Mouse (Mus musculus): ENCODE measurements around the gene Dlg5. TPM values are rescaled to one million over a fixed set of nuclear protein-coding genes. Genes with fewer than 3 reads are reported as not detected.

Gene Dlg5
- polyA plus RNA-seq, 1 experiment from 2014 or later = 33.6 TPM

DNA sequence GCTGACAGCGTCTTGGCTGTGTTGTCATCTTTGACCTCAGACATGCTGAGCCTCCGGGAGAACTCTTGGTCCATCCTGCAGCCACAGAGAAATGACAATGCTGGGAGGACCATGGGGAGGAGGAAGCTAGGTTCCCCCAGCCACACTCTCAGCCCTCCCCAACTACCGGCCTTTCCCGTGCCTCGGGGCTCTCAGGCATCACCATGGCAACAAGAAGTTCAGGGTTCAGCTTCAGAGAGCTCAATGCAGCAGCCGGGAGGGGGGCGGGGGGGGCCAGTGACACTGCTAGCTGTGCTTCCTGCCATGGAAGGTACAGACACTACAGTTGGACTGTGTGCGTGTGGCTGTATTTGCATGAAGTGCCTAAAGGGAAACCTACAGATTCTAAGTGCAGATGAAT lies 101.3 kb downstream of the Dlg5 start:
- Histone ChIP-seq H3K4me2 (replicated peaks; ENCODE audit: low read depth, low read length) (no peak overlapping the region), H3K27me3 (ENCODE audit: control insufficient read depth, insufficient read depth, low read length) (no peaks in the 10 kb centered on the region), H3K36me3 (ENCODE audit: control insufficient read depth, insufficient read depth, low read length) (peaks cover 58% of the 10 kb centered on the region), H3K4me3 (ENCODE audit: low read depth, low read length) (no peak overlapping the region), H3K4me1 (ENCODE audit: control insufficient read depth, insufficient read depth, low read length) (no peaks in the 10 kb centered on the region), H3K27ac (ENCODE audit: low read length) (no peak overlapping the region), H3K9ac (replicated peaks; ENCODE audit: low read depth, low read length) (no peak overlapping the region), H3K9me3 (ENCODE audit: control insufficient read depth, low read depth, low read length) (no peaks in the 10 kb centered on the region)
- no peak for ATAC-seq (ENCODE audit: insufficient number of reproducible peaks, insufficient read depth, low FRiP score, low read depth)
- 42% methylated on average over 8 of the region's 8 CpGs for WGBS

DNA sequence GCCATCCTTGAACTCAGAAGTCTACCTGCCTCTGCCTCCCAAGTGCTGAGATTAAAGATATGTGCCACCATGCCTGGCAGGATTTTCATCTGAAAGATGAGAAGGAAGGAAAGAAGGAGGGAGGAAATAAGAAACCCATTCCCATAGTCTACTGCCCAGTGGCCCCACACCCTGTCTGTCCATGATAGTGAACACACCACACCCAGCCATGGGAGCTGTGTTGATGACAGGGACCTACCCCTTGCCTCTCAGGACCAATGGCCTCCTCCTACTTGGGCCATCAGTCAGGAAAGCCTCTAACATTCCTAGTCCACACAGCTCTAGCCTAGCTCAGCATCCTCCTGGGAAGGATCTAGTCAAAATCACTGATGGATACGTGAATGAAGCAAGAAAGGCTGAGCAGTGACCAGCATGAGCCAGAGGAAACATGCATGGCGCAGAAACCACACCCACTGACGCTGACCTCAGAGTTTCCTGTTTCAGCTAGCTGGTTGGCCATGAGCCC lies 102.7 kb downstream of the Dlg5 start:
- 88% methylated on average over 3 of the region's 3 CpGs for WGBS

DNA sequence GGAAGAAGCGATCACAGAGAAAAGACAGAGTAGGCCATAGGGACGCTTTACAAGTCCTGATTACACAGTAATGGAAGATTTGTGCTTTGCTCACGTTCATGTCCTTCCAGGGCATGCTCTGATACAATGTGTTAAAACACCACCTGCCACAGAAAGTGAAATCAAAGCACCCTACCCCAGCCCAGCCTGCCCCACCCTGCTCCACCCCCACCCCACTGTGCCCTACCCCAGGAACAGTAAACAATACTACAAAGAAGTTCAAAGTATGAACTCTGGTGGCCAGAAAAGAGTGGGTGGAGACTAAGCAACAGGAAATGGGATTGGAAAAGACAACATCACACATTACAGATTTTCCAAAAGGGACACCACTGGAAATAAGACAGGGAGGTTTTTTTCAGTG lies 104.0 kb downstream of the Dlg5 start:
- Histone ChIP-seq H3K4me2 (replicated peaks; ENCODE audit: low read depth, low read length) (no peak overlapping the region), H3K4me1 (ENCODE audit: control insufficient read depth, insufficient read depth, low read length) (no peaks in the 10 kb centered on the region), H3K9ac (replicated peaks; ENCODE audit: low read depth, low read length) (no peak overlapping the region), H3K27ac (ENCODE audit: low read length) (peak overlapping the region; percentile 15; the same call in 1 of the 2 replicates), H3K4me3 (ENCODE audit: low read depth, low read length) (no peak overlapping the region), H3K27me3 (ENCODE audit: control insufficient read depth, insufficient read depth, low read length) (no peaks in the 10 kb centered on the region), H3K36me3 (ENCODE audit: control insufficient read depth, insufficient read depth, low read length) (peaks cover 58% of the 10 kb centered on the region), H3K9me3 (ENCODE audit: control insufficient read depth, low read depth, low read length) (no peaks in the 10 kb centered on the region)
- 74% methylated on average over 3 of the region's 3 CpGs for WGBS
- no peak for ATAC-seq (ENCODE audit: insufficient number of reproducible peaks, insufficient read depth, low FRiP score, low read depth)

More for the DNA sequence above, 102.7 kb downstream of the Dlg5 start:
- peaks cover 58% of the 10 kb centered on the region for H3K36me3 ChIP-seq (ENCODE audit: control insufficient read depth, insufficient read depth, low read length)
- H3K27me3 ChIP-seq (ENCODE audit: control insufficient read depth, insufficient read depth, low read length) = no peaks in the 10 kb centered on the region
- no peak overlapping the region for H3K4me3 ChIP-seq (ENCODE audit: low read depth, low read length)
- H3K9ac ChIP-seq (replicated peaks; ENCODE audit: low read depth, low read length) = no peak overlapping the region
- no peak; the same call in 1 of the 2 replicates for ATAC-seq (ENCODE audit: insufficient number of reproducible peaks, insufficient read depth, low FRiP score, low read depth)
- H3K4me2 ChIP-seq (replicated peaks; ENCODE audit: low read depth, low read length) = no peak overlapping the region
- no peak overlapping the region for H3K27ac ChIP-seq (ENCODE audit: low read length)
- H3K9me3 ChIP-seq (ENCODE audit: control insufficient read depth, low read depth, low read length) = no peaks in the 10 kb centered on the region
- H3K4me1 ChIP-seq (ENCODE audit: control insufficient read depth, insufficient read depth, low read length) = no peaks in the 10 kb centered on the region

GRCm38 (mm10) chr14:24140297-24140812 lies 105.4 kb downstream of the Dlg5 start:
- H3K9ac ChIP-seq (replicated peaks; ENCODE audit: low read depth, low read length) = no peak overlapping the region
- no peak overlapping the region for H3K4me2 ChIP-seq (replicated peaks; ENCODE audit: low read depth, low read length)
- H3K36me3 ChIP-seq (ENCODE audit: control insufficient read depth, insufficient read depth, low read length) = peaks cover 58% of the 10 kb centered on the region
- no peaks in the 10 kb centered on the region for H3K27me3 ChIP-seq (ENCODE audit: control insufficient read depth, insufficient read depth, low read length)
- H3K9me3 ChIP-seq (ENCODE audit: control insufficient read depth, low read depth, low read length) = no peaks in the 10 kb centered on the region
- 69% methylated on average over 8 of the region's 8 CpGs for WGBS
- no peak overlapping the region for H3K27ac ChIP-seq (ENCODE audit: low read length)
- ATAC-seq (ENCODE audit: insufficient number of reproducible peaks, insufficient read depth, low FRiP score, low read depth) = no peak; the same call in 1 of the 2 replicates
- H3K4me1 ChIP-seq (ENCODE audit: control insufficient read depth, insufficient read depth, low read length) = no peaks in the 10 kb centered on the region
- no peak overlapping the region for H3K4me3 ChIP-seq (ENCODE audit: low read depth, low read length)

GRCm38 (mm10) chr14:24136908-24137307 lies 108.8 kb downstream of the Dlg5 start:
- no peak overlapping the region for H3K4me2 ChIP-seq (replicated peaks; ENCODE audit: low read depth, low read length)
- H3K4me3 ChIP-seq (ENCODE audit: low read depth, low read length) = no peak overlapping the region
- H3K9me3 ChIP-seq (ENCODE audit: control insufficient read depth, low read depth, low read length) = no peaks in the 10 kb centered on the region
- WGBS = 93% methylated on average over 11 of the region's 11 CpGs
- ATAC-seq (ENCODE audit: insufficient number of reproducible peaks, insufficient read depth, low FRiP score, low read depth) = no peak
- peaks cover 40% of the 10 kb centered on the region for H3K36me3 ChIP-seq (ENCODE audit: control insufficient read depth, insufficient read depth, low read length)
- H3K27ac ChIP-seq (ENCODE audit: low read length) = no peak overlapping the region
- H3K4me1 ChIP-seq (ENCODE audit: control insufficient read depth, insufficient read depth, low read length) = no peaks in the 10 kb centered on the region
- no peak overlapping the region for H3K9ac ChIP-seq (replicated peaks; ENCODE audit: low read depth, low read length)
- no peaks in the 10 kb centered on the region for H3K27me3 ChIP-seq (ENCODE audit: control insufficient read depth, insufficient read depth, low read length)

GRCm38 (mm10) chr14:24134623-24135290 lies 111.0 kb downstream of the Dlg5 start:
- 69% methylated on average over 7 of the region's 7 CpGs for WGBS
- Histone ChIP-seq H3K4me1 (ENCODE audit: control insufficient read depth, insufficient read depth, low read length) (no peaks in the 10 kb centered on the region), H3K9ac (replicated peaks; ENCODE audit: low read depth, low read length) (no peak overlapping the region), H3K9me3 (ENCODE audit: control insufficient read depth, low read depth, low read length) (no peaks in the 10 kb centered on the region), H3K36me3 (ENCODE audit: control insufficient read depth, insufficient read depth, low read length) (peaks cover 33% of the 10 kb centered on the region), H3K4me2 (replicated peaks; ENCODE audit: low read depth, low read length) (no peak overlapping the region), H3K27ac (ENCODE audit: low read length) (no peak overlapping the region), H3K4me3 (ENCODE audit: low read depth, low read length) (no peak overlapping the region), H3K27me3 (ENCODE audit: control insufficient read depth, insufficient read depth, low read length) (no peaks in the 10 kb centered on the region)
- no peak for ATAC-seq (ENCODE audit: insufficient number of reproducible peaks, insufficient read depth, low FRiP score, low read depth)

GRCm38 (mm10) chr14:24133801-24134200 lies 111.9 kb downstream of the Dlg5 start:
- ATAC-seq (ENCODE audit: insufficient number of reproducible peaks, insufficient read depth, low FRiP score, low read depth) = no peak

GRCm38 (mm10) chr14:24132092-24132491 lies 113.6 kb downstream of the Dlg5 start:
- Histone ChIP-seq H3K36me3 (ENCODE audit: control insufficient read depth, insufficient read depth, low read length) (peaks cover 10% of the 10 kb centered on the region), H3K4me2 (replicated peaks; ENCODE audit: low read depth, low read length) (no peak overlapping the region), H3K9ac (replicated peaks; ENCODE audit: low read depth, low read length) (no peak overlapping the region), H3K9me3 (ENCODE audit: control insufficient read depth, low read depth, low read length) (no peaks in the 10 kb centered on the region), H3K27ac (ENCODE audit: low read length) (no peak overlapping the region), H3K4me1 (ENCODE audit: control insufficient read depth, insufficient read depth, low read length) (no peaks in the 10 kb centered on the region), H3K4me3 (ENCODE audit: low read depth, low read length) (no peak overlapping the region), H3K27me3 (ENCODE audit: control insufficient read depth, insufficient read depth, low read length) (no peaks in the 10 kb centered on the region)
- no peak for ATAC-seq (ENCODE audit: insufficient number of reproducible peaks, insufficient read depth, low FRiP score, low read depth)
- WGBS = 29% methylated on average over 4 of the region's 4 CpGs

More at GRCm38 (mm10) chr14:24133801-24134200, 111.9 kb downstream of the Dlg5 start:
- H3K36me3 ChIP-seq (ENCODE audit: control insufficient read depth, insufficient read depth, low read length) = peaks cover 26% of the 10 kb centered on the region
- H3K27ac ChIP-seq (ENCODE audit: low read length) = no peak overlapping the region
- no peaks in the 10 kb centered on the region for H3K4me1 ChIP-seq (ENCODE audit: control insufficient read depth, insufficient read depth, low read length)
- H3K4me2 ChIP-seq (replicated peaks; ENCODE audit: low read depth, low read length) = no peak overlapping the region
- no peak overlapping the region for H3K4me3 ChIP-seq (ENCODE audit: low read depth, low read length)
- H3K9me3 ChIP-seq (ENCODE audit: control insufficient read depth, low read depth, low read length) = no peaks in the 10 kb centered on the region
- WGBS = 85% methylated on average over 8 of the region's 8 CpGs
- no peak overlapping the region for H3K9ac ChIP-seq (replicated peaks; ENCODE audit: low read depth, low read length)
- no peaks in the 10 kb centered on the region for H3K27me3 ChIP-seq (ENCODE audit: control insufficient read depth, insufficient read depth, low read length)

Data from stomach, embryonic 14.5 days (tissue).